In genomic region chr11:73047542-73047996, GRCm38 (mm10) we compare ENCODE assay signal across 8 mouse cellular contexts. TPM values are rescaled to one million over a fixed set of nuclear protein-coding genes. Genes with fewer than 3 reads are reported as not detected.
DNase-seq lines count a peak whose midpoint lies in the region; ATAC-seq and TF ChIP-seq lines count a peak whose summit lies in the region.

Gene Ncbp3, plus strand, starts transcription at chr11:73047783.

- TF ChIP-seq POLR2A in liver, adult 2 months (IDR thresholded peaks at IDR 0.05; ENCODE audit: extremely low read depth, insufficient read depth, low read length), result peak; percentile 52; the same call in 1 of the 2 replicates
- TF ChIP-seq POLR2A in myocyte (IDR thresholded peaks at IDR 0.05; ENCODE audit: insufficient read length, low read depth), result peak; percentile 83

- H3K27me3 ChIP-seq in heart, embryonic 10.5 days (ENCODE audit: insufficient read depth, poor library complexity, severe bottlenecking), result no peaks in the 10 kb centered on the region
- H3K27me3 ChIP-seq in kidney, embryonic 16.5 days (ENCODE audit: insufficient read depth, low read length), result no peaks in the 10 kb centered on the region
- no peaks in the 10 kb centered on the region for H3K27me3 ChIP-seq in liver, adult 2 months (ENCODE audit: control insufficient read depth, insufficient read depth, low read length)
- H3K27me3 ChIP-seq in myocyte (ENCODE audit: control insufficient read depth, insufficient read depth, insufficient read length), result no peaks in the 10 kb centered on the region
- H3K27me3 ChIP-seq in splenic B cell, adult 2 months (ENCODE audit: control insufficient read depth, insufficient read depth, low read length, poor library complexity, severe bottlenecking), result no peaks in the 10 kb centered on the region

- peak; percentile 99 for DNase-seq in B cell, adult 2 months
- DNase-seq in brain, adult 2 months (ENCODE audit: low read depth, low spot score), result peak; percentile 99
- peak; percentile 98 for DNase-seq in heart, embryonic 10.5 days (ENCODE audit: low spot score)
- DNase-seq in liver, adult 2 months (ENCODE audit: extremely low read depth, low read depth, low spot score), result peak; percentile 93
- peak; percentile 98 for DNase-seq in splenic B cell, adult 2 months (ENCODE audit: low read depth, low spot score)

- WGBS in heart, embryonic 10.5 days, result under 1% methylated on average over 39 of the region's 39 CpGs
- WGBS in kidney, embryonic 16.5 days, result under 1% methylated on average over 39 of the region's 39 CpGs
- 1% methylated on average over 39 of the region's 39 CpGs for WGBS in liver, adult 2 months

- peak within 1 kb of the TSS; percentile 99 for H3K9ac ChIP-seq in kidney, embryonic 16.5 days (replicated peaks; ENCODE audit: low read length)
- peak within 1 kb of the TSS; percentile 93 for H3K9ac ChIP-seq in liver, adult 2 months (ENCODE audit: low read depth, low read length)

- H3K36me3 ChIP-seq in heart, embryonic 10.5 days, result peaks cover 23% of the 10 kb centered on the region
- H3K36me3 ChIP-seq in kidney, embryonic 16.5 days (ENCODE audit: insufficient read depth, low read length), result peaks cover 8% of the 10 kb centered on the region; the same call in 1 of the 2 replicates
- peaks cover 7% of the 10 kb centered on the region; the same call in 1 of the 2 replicates for H3K36me3 ChIP-seq in liver, adult 2 months (ENCODE audit: control insufficient read depth, insufficient read depth, low read length)
- peaks cover 11% of the 10 kb centered on the region for H3K36me3 ChIP-seq in myocyte (ENCODE audit: control insufficient read depth, insufficient read depth)
- no peaks in the 10 kb centered on the region for H3K36me3 ChIP-seq in splenic B cell, adult 2 months (ENCODE audit: control insufficient read depth, insufficient read depth, low read length, poor library complexity, severe bottlenecking)

- peak; percentile 68 for TF ChIP-seq CTCF in liver, adult 2 months (IDR thresholded peaks at IDR 0.05; ENCODE audit: low read depth, low read length)

- peaks cover 24% of the 10 kb centered on the region for H3K4me1 ChIP-seq in heart, embryonic 10.5 days
- H3K4me1 ChIP-seq in kidney, embryonic 16.5 days (ENCODE audit: insufficient read depth, low read length), result peaks cover 28% of the 10 kb centered on the region
- H3K4me1 ChIP-seq in liver, adult 2 months (ENCODE audit: control insufficient read depth, insufficient read depth, low read length), result peaks cover 12% of the 10 kb centered on the region

- H3K27ac ChIP-seq in heart, embryonic 10.5 days, result peak within 1 kb of the TSS; percentile 99
- peak within 1 kb of the TSS; percentile 86 for H3K27ac ChIP-seq in kidney, embryonic 16.5 days (ENCODE audit: low read length)
- peak within 1 kb of the TSS; percentile 84 for H3K27ac ChIP-seq in liver, adult 2 months (replicated peaks; ENCODE audit: insufficient read depth, low read depth, low read length)

- no peaks in the 10 kb centered on the region for H3K9me3 ChIP-seq in heart, embryonic 10.5 days
- no peaks in the 10 kb centered on the region for H3K9me3 ChIP-seq in kidney, embryonic 16.5 days (ENCODE audit: low read length)

- ATAC-seq in erythroblast, adult 5-6 weeks (replicated peaks; ENCODE audit: low FRiP score, poor library complexity, severe bottlenecking), result peak; percentile 94
- ATAC-seq in kidney, embryonic 16.5 days (ENCODE audit: low FRiP score, low TSS enrichment), result peak; percentile 95

- H3K4me3 ChIP-seq in heart, embryonic 10.5 days, result peak within 1 kb of the TSS; percentile 99
- H3K4me3 ChIP-seq in kidney, embryonic 16.5 days (ENCODE audit: low read length), result peak within 1 kb of the TSS; percentile 93
- H3K4me3 ChIP-seq in liver, adult 2 months (ENCODE audit: insufficient read depth, low read depth, low read length), result peak within 1 kb of the TSS; percentile 97
- H3K4me3 ChIP-seq in myocyte, result peak within 1 kb of the TSS; percentile 74

- H3K4me2 ChIP-seq in kidney, embryonic 16.5 days (replicated peaks; ENCODE audit: low read depth, low read length), result peak within 1 kb of the TSS; percentile 85
- peak within 1 kb of the TSS; percentile 93 for H3K4me2 ChIP-seq in myocyte (ENCODE audit: low read depth)

- peak within 1 kb of the TSS; percentile 67 for H3ac ChIP-seq in myocyte (ENCODE audit: control insufficient read depth, insufficient read length)

- peaks cover 5% of the 10 kb centered on the region; the same call in 1 of the 2 replicates for H3K79me2 ChIP-seq in liver, adult 2 months (ENCODE audit: control insufficient read depth, insufficient read depth, low read length)
- peaks cover 28% of the 10 kb centered on the region for H3K79me2 ChIP-seq in myocyte (ENCODE audit: control insufficient read depth, insufficient read depth)

TF ChIP-seq in myocyte, 11 proteins besides CTCF, POLR2A, EP300 and RAD21:
- TF ChIP-seq TCF3 (IDR thresholded peaks at IDR 0.05; ENCODE audit: insufficient read length, low read depth) (no peak), CEBPB (IDR thresholded peaks at IDR 0.05; ENCODE audit: insufficient read depth, poor library complexity, severe bottlenecking) (no peak), E2F4 (IDR thresholded peaks at IDR 0.05; ENCODE audit: insufficient read depth) (peak; percentile 59), MYOG (IDR thresholded peaks at IDR 0.05; ENCODE audit: control insufficient read depth in 1 of 3, insufficient read depth in 1 of 3, insufficient read length in 2 of 3, low read depth in 2 of 3) (peak in 2 of 3 experiments; percentile 28 to 70), MAX (IDR thresholded peaks at IDR 0.05; ENCODE audit: low read depth) (no peak), POLR2AphosphoS2 (IDR thresholded peaks at IDR 0.05; ENCODE audit: insufficient read length, low read depth) (peak; percentile 77), REST (IDR thresholded peaks at IDR 0.05; ENCODE audit: insufficient read depth, insufficient read length) (no peak)

RNA-seq across cellular contexts. Expression of gene Ncbp3, which starts in this region (rescaled TPM):
- total RNA-seq in erythroblast, adult 5-6 weeks (2015; ENCODE audit: low replicate concordance), result 3.7 and 5.0 TPM in 2 replicates
- 7.3 and 11.2 TPM in 2 replicates for total RNA-seq in erythroblast, adult 5-6 weeks (2017; ENCODE audit: low replicate concordance)
- polyA plus RNA-seq in heart, embryonic 10.5 days (2016; fragmentation: Nextera tagmentation; extraction: Ambion mirVana), result 11.2 and 11.6 TPM in 2 replicates
- 11.1 and 12.7 TPM in 2 replicates for polyA plus RNA-seq in kidney, embryonic 16.5 days (2015; fragmentation: Nextera tagmentation; extraction: Ambion mirVana)
- 3.7 and 3.8 TPM in 2 replicates for total RNA-seq in liver, adult 2 months (2014; rRNA removed)
- 1.3 TPM in 2 replicates for polyA plus RNA-seq in liver, adult 2 months (2012; rRNA removed)
- 3.5 TPM for polyA plus RNA-seq in myocyte (2012; fragmentation: generic; extraction: Trizol)

Comparison
In these comparisons a context has a peak if more than half of its experiments do, and no peak if none do; other contexts are left out.
1. Peak in every context shown above with its lines: DNase-seq, ATAC-seq, H3K4me3 ChIP-seq and H3K27ac ChIP-seq.